Comparison of ENCODE assay signal across 8 mouse cellular contexts in the genomic region with DNA sequence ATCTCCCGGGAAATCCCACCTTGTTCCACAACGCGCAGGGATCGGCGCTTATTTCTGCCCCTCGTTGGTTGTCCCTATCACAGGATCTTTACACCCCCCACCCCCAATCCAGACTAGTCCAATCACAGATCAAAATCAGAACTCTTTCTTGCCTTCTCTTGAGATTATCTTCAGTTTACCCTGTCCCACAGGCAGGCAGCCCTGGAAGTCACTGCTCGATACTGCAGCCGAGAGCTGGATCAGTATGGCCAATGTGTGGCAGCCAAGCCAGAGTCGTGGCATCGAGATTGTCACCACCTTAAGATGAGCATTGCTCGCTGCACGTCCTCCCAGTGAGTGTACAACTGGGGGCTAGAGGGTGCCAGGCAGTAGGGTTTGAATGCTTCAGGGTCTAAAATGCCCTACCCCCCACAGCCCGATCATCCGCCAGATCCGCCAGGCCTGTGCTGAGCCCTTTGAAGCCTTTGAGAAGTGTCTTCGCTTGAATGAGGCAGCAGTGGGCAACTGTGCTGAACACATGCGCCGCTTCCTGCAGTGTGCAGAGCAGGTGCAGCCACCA. TPM values are rescaled to one million over a fixed set of nuclear protein-coding genes. Genes with fewer than 3 reads are reported as not detected.
DNase-seq lines count a peak whose midpoint lies in the region; ATAC-seq and TF ChIP-seq lines count a peak whose summit lies in the region.

No protein-coding gene starts in this region.

- WGBS in kidney, embryonic 14.5 days = 40% methylated on average over 18 of the region's 18 CpGs
- 32% methylated on average over 18 of the region's 18 CpGs for WGBS in embryonic facial prominence, embryonic 15.5 days
- 30% methylated on average over 18 of the region's 18 CpGs for WGBS in lung, postnatal 0 days
- WGBS in spleen, adult 2 months = 27% methylated on average over 18 of the region's 18 CpGs

- H3K27ac ChIP-seq in kidney, embryonic 14.5 days (ENCODE audit: low read depth, low read length) = peak overlapping the region; percentile 53
- H3K27ac ChIP-seq in embryonic facial prominence, embryonic 15.5 days (replicated peaks) = peak overlapping the region; percentile 96
- peak overlapping the region; percentile 84 for H3K27ac ChIP-seq in lung, postnatal 0 days (ENCODE audit: low read length)
- H3K27ac ChIP-seq in spleen, adult 2 months (ENCODE audit: insufficient read depth, low read length) = peak overlapping the region; percentile 92

- H3K36me3 ChIP-seq in kidney, embryonic 14.5 days (ENCODE audit: control insufficient read depth, insufficient read depth, low read length) = peaks cover 36% of the 10 kb centered on the region
- peaks cover 41% of the 10 kb centered on the region for H3K36me3 ChIP-seq in embryonic facial prominence, embryonic 15.5 days
- H3K36me3 ChIP-seq in lung, postnatal 0 days (ENCODE audit: insufficient read depth, low read length) = peaks cover 5% of the 10 kb centered on the region; the same call in 1 of the 2 replicates
- peaks cover 21% of the 10 kb centered on the region for H3K36me3 ChIP-seq in spleen, adult 2 months (ENCODE audit: control insufficient read depth, insufficient read depth, low read length)

- no peak for TF ChIP-seq EP300 in lung, postnatal 0 days (IDR thresholded peaks at IDR 0.05)

- TF ChIP-seq CTCF in lung, postnatal 0 days (IDR thresholded peaks at IDR 0.05) = no peak
- no peak for TF ChIP-seq CTCF in spleen, adult 2 months (IDR thresholded peaks at IDR 0.05; ENCODE audit: extremely low read depth, insufficient read depth, insufficient read length, insufficient replicate concordance)

- peak overlapping the region; percentile 46; the same call in 1 of the 2 replicates for H3K9ac ChIP-seq in kidney, embryonic 14.5 days (ENCODE audit: low read depth, low read length)
- H3K9ac ChIP-seq in embryonic facial prominence, embryonic 15.5 days = peak overlapping the region; percentile 47
- H3K9ac ChIP-seq in lung, postnatal 0 days (replicated peaks; ENCODE audit: low read depth) = peak overlapping the region; percentile 16

- H3K9me3 ChIP-seq in kidney, embryonic 14.5 days (ENCODE audit: control insufficient read depth, low read length) = peaks cover 5% of the 10 kb centered on the region; the same call in 1 of the 2 replicates
- H3K9me3 ChIP-seq in embryonic facial prominence, embryonic 15.5 days (replicated peaks) = 0 out of 2 replicates have a peak, but pooled peaks cover 6% of the 10 kb centered on the region
- H3K9me3 ChIP-seq in lung, postnatal 0 days (ENCODE audit: low read length) = no peaks in the 10 kb centered on the region

- peaks cover 6% of the 10 kb centered on the region for H3K4me1 ChIP-seq in kidney, embryonic 14.5 days (ENCODE audit: control insufficient read depth, insufficient read depth, low read length)
- H3K4me1 ChIP-seq in embryonic facial prominence, embryonic 15.5 days = peaks cover 16% of the 10 kb centered on the region
- peaks cover 6% of the 10 kb centered on the region; the same call in 1 of the 2 replicates for H3K4me1 ChIP-seq in lung, postnatal 0 days (ENCODE audit: insufficient read depth, low read depth, low read length)
- H3K4me1 ChIP-seq in spleen, adult 2 months (ENCODE audit: control insufficient read depth, insufficient read depth, insufficient read length) = peaks cover 10% of the 10 kb centered on the region; the same call in 1 of the 2 replicates

- peak overlapping the region; percentile 61 for H3K4me2 ChIP-seq in kidney, embryonic 14.5 days (replicated peaks; ENCODE audit: low read depth, low read length)
- H3K4me2 ChIP-seq in embryonic facial prominence, embryonic 15.5 days (replicated peaks) = peak overlapping the region; percentile 79
- peak overlapping the region; percentile 64 for H3K4me2 ChIP-seq in lung, postnatal 0 days (replicated peaks; ENCODE audit: low read depth, low read length)

- peak overlapping the region; percentile 64 for H3K4me3 ChIP-seq in kidney, embryonic 14.5 days (ENCODE audit: low read length)
- H3K4me3 ChIP-seq in embryonic facial prominence, embryonic 15.5 days (replicated peaks) = peak overlapping the region; percentile 76
- H3K4me3 ChIP-seq in lung, postnatal 0 days (ENCODE audit: low read depth, low read length) = peak overlapping the region; percentile 54
- H3K4me3 ChIP-seq in spleen, adult 2 months (ENCODE audit: extremely low read depth, insufficient read depth, insufficient read length) = peak overlapping the region; percentile 70

- peak; percentile 14 for ATAC-seq in kidney, embryonic 14.5 days (ENCODE audit: low FRiP score, low TSS enrichment)
- ATAC-seq in embryonic facial prominence, embryonic 15.5 days (ENCODE audit: insufficient number of reproducible peaks, low FRiP score, low TSS enrichment, low read depth) = peak; percentile 27
- ATAC-seq in lung, postnatal 0 days = peak; percentile 6

- no peak for TF ChIP-seq POLR2A in spleen, adult 2 months (IDR thresholded peaks at IDR 0.05; ENCODE audit: low read depth, low read length)

- no peak for DNase-seq in kidney, adult 18-20 months
- DNase-seq in MN1 (ENCODE audit: low spot score) = peak; percentile 30
- peak; percentile 51 for DNase-seq in induced T-regulatory cell, adult 2 months (ENCODE audit: low read depth)
- DNase-seq in lung, postnatal 0 days (ENCODE audit: low spot score) = no peak
- peak; percentile 26 to 52 for DNase-seq in spleen, adult 2 months (ENCODE audit: low read depth in 1 of 2, low spot score in 2 of 2)
- DNase-seq in Muller cell, postnatal 12 days (ENCODE audit: inconsistent ontology term) = no peak

- no peaks in the 10 kb centered on the region for H3K27me3 ChIP-seq in kidney, embryonic 14.5 days (ENCODE audit: control insufficient read depth, insufficient read depth, low read length)
- H3K27me3 ChIP-seq in embryonic facial prominence, embryonic 15.5 days = no peaks in the 10 kb centered on the region
- H3K27me3 ChIP-seq in lung, postnatal 0 days (replicated peaks; ENCODE audit: insufficient read depth, low read length) = no peaks in the 10 kb centered on the region
- H3K27me3 ChIP-seq in spleen, adult 2 months (ENCODE audit: control insufficient read depth, insufficient read depth, low read length) = no peaks in the 10 kb centered on the region

RNA-seq across cellular contexts. Expression of gene Chchd5, which starts 0.6 kb away (rescaled TPM):
- 26.8 and 26.9 TPM in 2 replicates for polyA plus RNA-seq in kidney, embryonic 14.5 days (2014; fragmentation: Nextera tagmentation; extraction: Ambion mirVana)
- polyA plus RNA-seq in embryonic facial prominence, embryonic 15.5 days (2015; fragmentation: Nextera tagmentation; extraction: Ambion mirVana) = 25.2 and 26.8 TPM in 2 replicates
- polyA plus RNA-seq in lung, postnatal 0 days (2015; fragmentation: Nextera tagmentation; extraction: Ambion mirVana) = 21.1 and 21.4 TPM in 2 replicates
- polyA plus RNA-seq in spleen, adult 2 months (2012; rRNA removed) = 17.8 and 20.4 TPM in 2 replicates

RNA-seq across cellular contexts. Expression of gene Polr1b, which starts 29.3 kb away (rescaled TPM):
- 12.8 and 31.1 TPM in 2 replicates for polyA plus RNA-seq in kidney, embryonic 14.5 days (2014; fragmentation: Nextera tagmentation; extraction: Ambion mirVana)
- 21.9 and 25.1 TPM in 2 replicates for polyA plus RNA-seq in embryonic facial prominence, embryonic 15.5 days (2015; fragmentation: Nextera tagmentation; extraction: Ambion mirVana)
- polyA plus RNA-seq in lung, postnatal 0 days (2015; fragmentation: Nextera tagmentation; extraction: Ambion mirVana) = 5.5 and 6.7 TPM in 2 replicates
- polyA plus RNA-seq in spleen, adult 2 months (2012; rRNA removed) = 22.2 and 23.9 TPM in 2 replicates

Comparison
In these comparisons a context has a peak if more than half of its experiments do, and no peak if none do; other contexts are left out.
1. DNase-seq: peak in MN1 (single experiment), induced T-regulatory cell, adult 2 months (single experiment) and spleen, adult 2 months (2 of 2); none in kidney, adult 18-20 months (single experiment), lung, postnatal 0 days (single experiment) and Muller cell, postnatal 12 days (single experiment).
2. Peak in every context shown above with its lines, with median percentiles within 50 percentile points of each other: ATAC-seq, H3K27ac ChIP-seq, H3K4me2 ChIP-seq, H3K4me3 ChIP-seq and H3K9ac ChIP-seq.